Mouse (Mus musculus): Measurements from ENCODE around the gene Rasl11a. TPM values are rescaled to one million over a fixed set of nuclear protein-coding genes. Genes with fewer than 3 reads are reported as not detected.

The Rasl11a gene
- total RNA-seq, 2 experiments from 2014 or later: 9.2 to 12.2 TPM

DNA sequence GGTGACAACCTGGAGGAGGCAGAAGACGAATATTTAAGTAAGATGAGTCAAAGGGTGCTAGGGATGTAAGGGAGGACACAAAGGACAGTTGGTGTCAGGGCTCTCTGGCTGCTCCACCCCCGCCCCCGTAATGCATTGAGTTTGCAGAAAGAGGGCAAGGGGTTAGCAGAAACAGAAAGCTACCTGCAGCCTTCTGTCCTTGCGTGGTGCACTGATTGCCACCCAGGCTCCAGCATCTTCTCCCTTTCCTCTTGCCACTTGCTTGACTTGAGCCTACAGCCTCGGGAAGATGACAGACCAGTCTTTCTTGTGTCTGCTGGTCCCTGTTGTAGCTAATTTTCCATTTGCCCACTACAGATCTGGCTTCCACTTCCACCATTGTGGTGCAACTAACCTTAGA lies 5.1 kb upstream of the Rasl11a start:
- intact Hi-C loops (cut with DNase I): loop anchor here (5.0 kb wide), 1 partner anchor 132 kb away; no protein-coding TSS in a partner anchor
- DNase-seq (ENCODE audit: extremely low spot score in 1 of 2, low spot score in 2 of 2): no peak

DNA sequence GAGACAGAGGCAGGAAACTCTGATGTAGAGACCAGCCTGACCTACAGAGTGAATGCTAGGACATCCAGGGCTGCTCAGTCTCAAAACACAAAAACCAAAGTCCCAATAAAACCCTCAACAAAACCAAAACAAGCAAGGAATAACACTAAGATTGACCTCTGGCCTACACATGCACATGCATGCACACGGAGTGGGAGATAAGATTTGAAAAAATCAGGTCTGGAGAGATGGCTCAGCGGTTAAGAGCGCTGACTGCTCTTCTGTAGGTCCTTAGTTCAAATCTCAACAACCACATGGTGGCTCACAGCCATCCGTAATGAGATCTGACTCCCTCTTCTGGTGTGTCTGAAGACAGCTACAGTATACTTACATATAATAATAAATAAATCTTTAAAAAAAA lies 4.4 kb upstream of the Rasl11a start:
- no peak for DNase-seq (ENCODE audit: extremely low spot score in 1 of 2, low spot score in 2 of 2)
- intact Hi-C loops (cut with DNase I): loop anchor here (5.0 kb wide), 1 partner anchor 133 kb away; no protein-coding TSS in a partner anchor

DNA sequence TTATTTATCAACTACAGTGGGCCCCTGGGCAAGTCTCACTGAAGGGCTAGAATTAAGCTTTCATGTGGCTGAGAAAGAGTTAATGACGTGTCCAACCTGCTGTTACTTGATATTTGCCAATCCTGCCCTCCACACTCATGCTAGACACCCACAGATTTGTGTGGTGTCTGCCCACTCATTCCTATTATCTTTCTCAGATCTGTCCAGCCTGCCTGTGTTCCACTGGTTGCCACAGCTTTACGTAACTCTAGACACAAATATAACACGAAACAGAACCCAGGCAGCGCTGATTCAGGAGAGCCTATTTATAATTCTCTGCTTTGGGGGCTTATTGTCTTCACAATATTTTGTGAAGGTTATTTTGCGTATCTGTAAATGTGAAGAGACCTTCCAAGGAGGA lies 3.6 kb upstream of the Rasl11a start:
- intact Hi-C loops (cut with DNase I): loop anchor here (5.0 kb wide), 1 partner anchor 134 kb away; no protein-coding TSS in a partner anchor
- DNase-seq (ENCODE audit: extremely low spot score in 1 of 2, low spot score in 2 of 2): no peak

GRCm38 (mm10) chr5:146841996-146842395 lies 2.9 kb upstream of the Rasl11a start:
- intact Hi-C loops (cut with DNase I): loop anchor here (5.0 kb wide), 1 partner anchor 135 kb away; no protein-coding TSS in a partner anchor

DNA sequence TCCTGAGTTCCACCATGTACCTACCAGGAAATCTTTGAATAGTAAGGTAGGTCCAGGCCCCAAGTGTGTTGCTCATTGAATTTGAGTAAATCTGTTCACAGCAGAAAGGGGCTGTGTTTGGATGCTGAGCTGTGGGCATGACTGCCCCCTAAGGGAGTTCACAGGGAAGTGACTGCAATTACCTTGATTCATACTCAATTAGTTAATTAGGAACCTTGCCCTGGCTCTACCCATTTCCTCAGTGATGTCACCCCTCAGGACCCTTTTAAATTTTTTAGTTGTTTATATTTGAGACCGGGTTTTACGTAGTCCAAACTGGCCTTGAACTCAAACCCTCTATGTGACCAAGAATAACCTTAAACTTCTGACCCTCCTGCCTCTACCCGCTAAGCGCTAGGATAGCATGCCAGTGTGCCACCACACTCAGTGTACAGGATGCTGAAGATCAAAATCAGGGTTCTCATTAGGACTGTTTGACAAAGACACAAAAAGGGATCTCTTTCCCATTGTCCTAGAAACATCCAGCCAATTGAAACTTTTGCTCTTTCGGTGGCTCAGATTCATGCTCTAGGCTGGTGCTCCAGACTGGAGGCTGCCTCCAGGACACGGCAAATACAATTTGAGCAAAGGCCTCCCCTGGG lies 450 bp upstream of the Rasl11a start:
- intact Hi-C loops (cut with DNase I): loop anchor here (5.0 kb wide), 1 partner anchor 137 kb away; no protein-coding TSS in a partner anchor
- DNase-seq (ENCODE audit: extremely low spot score in 1 of 2, low spot score in 2 of 2): no peak

More at GRCm38 (mm10) chr5:146841996-146842395, 2.9 kb upstream of the Rasl11a start:
- no peak for DNase-seq (ENCODE audit: extremely low spot score in 1 of 2, low spot score in 2 of 2)

GRCm38 (mm10) chr5:146846489-146846888 lies 1.6 kb downstream of the Rasl11a start:
- intact Hi-C loops (cut with DNase I): no loop called here
- no peak for DNase-seq (ENCODE audit: extremely low spot score in 1 of 2, low spot score in 2 of 2)

DNA sequence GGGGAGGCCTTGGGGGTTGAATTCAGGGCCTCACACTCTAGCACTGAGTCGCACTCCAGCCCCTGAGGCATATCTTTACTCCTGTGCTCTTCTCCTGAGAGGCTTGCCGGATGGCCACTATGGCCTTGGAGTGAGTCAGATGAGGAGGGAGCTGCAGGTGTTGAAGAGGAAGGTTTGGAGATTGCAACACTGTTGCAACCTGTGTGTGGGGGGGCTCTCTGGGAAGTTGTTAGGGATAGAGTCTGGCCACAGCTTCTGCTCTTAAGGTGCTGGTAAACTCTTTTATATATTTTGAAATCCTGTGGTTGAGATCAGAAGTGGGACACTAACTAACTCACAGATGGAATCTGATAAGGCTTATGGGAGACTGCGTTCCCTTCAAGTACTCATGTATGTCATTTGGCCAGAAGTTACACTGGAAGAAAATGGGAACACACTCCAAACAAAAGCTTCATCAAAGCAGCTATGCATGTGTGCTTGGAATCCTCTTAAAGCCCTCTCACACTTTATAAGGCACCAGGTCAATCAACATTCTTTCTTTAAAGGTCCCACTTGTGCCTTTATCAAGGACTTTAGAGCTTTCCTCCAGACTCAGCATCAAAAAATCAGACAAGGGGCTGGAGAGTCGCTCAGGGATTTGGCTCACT lies 4.2 kb downstream of the Rasl11a start:
- DNase-seq (ENCODE audit: extremely low spot score in 1 of 2, low spot score in 2 of 2): no peak
- intact Hi-C loops (cut with DNase I): no loop called here

DNA sequence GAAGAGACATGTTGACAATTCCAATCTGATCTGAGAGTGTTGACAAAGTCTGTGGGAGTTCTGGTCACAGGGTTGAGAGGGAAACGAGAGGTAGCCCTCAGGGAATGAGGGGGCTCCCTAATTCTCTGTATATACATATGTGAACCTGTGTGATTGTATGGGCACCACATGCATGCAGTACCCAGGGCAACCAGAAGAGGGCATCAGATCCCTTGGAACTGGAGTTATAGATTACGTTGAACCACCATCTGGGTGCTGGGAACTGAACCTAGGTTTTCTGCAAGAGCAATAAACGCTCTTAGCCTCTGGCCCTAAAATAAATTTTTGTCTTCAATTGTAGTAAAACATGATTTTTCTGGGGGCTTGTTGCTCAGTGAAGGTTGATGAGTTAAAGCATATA lies 11.2 kb downstream of the Rasl11a start:
- intact Hi-C loops (cut with DNase I): loop anchor here (5.0 kb wide), 1 partner anchor 36 kb away; no protein-coding TSS in a partner anchor
- no peak for DNase-seq (ENCODE audit: extremely low spot score in 1 of 2, low spot score in 2 of 2)

DNA sequence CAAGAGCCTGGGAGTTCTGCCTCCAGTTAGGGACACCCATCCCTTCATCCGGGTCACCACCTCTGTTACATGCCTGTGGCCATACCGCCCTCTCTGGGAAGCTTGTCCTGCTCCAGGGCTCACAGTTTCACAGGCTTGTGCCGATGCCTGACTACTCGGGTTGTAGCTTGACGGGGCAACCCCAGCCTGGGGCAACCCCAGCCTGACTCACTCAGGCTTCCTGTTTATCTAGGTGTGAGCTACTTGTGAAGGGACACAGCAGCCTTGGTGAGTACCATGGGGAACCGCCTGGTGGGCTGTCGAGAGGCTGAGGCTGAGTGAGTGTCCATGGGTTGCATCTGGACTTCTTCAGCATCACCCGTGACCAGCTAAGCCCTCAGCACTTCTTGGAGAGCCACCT lies 12.7 kb downstream of the Rasl11a start:
- DNase-seq (ENCODE audit: extremely low spot score in 1 of 2, low spot score in 2 of 2): no peak
- intact Hi-C loops (cut with DNase I): loop anchor here (5.0 kb wide), 1 partner anchor 35 kb away; no protein-coding TSS in a partner anchor

DNA sequence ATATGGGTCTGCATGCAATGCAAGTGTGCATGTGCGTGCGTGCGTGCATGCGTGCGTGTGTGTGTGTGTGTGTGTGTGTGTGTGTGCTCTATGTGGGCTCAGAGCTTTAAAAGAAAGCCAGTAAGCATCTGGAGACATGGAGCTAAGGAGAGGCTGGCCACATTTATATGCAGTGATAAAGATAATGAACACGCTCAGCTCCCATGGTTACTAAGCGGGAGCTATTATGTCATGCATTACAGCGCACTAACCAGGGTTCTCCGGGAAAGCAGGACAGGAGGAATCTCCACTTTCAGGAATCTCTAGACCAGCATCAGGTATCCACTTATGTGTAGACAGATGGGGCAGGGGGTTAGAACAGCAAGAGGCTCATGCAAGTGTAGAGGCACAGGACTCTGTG lies 13.9 kb downstream of the Rasl11a start:
- intact Hi-C loops (cut with DNase I): loop anchor here (5.0 kb wide), 1 partner anchor 34 kb away; no protein-coding TSS in a partner anchor
- no peak for DNase-seq (ENCODE audit: extremely low spot score in 1 of 2, low spot score in 2 of 2)

DNA sequence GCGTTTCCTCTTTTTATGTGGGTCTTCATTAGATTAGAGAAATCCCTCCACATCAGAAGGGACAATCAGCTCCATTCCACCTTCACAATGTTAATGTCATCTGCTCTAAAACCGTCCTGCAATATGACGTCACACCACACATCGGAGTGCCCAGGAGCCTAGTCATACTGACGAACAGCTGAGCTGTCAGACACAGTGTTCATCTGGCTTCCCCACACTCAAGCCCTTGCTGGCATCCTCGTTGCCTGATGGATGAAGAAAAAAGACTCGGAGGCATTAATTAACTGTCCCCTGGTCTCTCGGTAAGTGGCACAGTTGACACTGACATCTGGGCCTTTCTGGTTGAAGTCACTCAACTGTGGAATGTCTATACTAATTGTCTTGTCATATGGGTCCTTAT lies 14.4 kb downstream of the Rasl11a start:
- intact Hi-C loops (cut with DNase I): loop anchor here (5.0 kb wide), 1 partner anchor 33 kb away; no protein-coding TSS in a partner anchor
- DNase-seq (ENCODE audit: extremely low spot score in 1 of 2, low spot score in 2 of 2): no peak

- DNase-seq (ENCODE audit: extremely low spot score in 1 of 2, low spot score in 2 of 2): no peak
- intact Hi-C loops (cut with DNase I): no loop called here
These were observed 15.5 kb downstream of the Rasl11a start for GRCm38 (mm10) chr5:146860222-146860998.

DNA sequence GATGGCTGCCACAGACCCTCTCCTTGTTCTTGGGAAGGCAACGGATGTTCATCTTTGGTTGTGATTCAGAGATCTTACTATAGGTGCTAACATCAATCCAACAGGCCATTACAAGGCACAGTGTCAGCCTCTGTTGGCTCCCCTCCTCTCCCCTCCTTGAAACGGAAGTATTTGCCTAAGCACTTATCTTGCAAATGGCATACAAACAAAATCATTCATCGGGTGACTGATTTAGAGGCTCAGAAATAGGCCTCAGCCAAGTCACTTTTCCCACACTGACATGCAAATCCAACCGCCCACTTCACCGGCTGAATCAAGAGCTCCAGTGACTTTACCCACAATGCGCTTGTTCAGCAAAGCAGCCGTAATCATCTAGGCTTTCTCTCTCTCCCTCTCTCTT lies 16.7 kb downstream of the Rasl11a start:
- DNase-seq (ENCODE audit: extremely low spot score in 1 of 2, low spot score in 2 of 2): peak in 1 of 2 experiments; percentile 65
- intact Hi-C loops (cut with DNase I): no loop called here

DNA sequence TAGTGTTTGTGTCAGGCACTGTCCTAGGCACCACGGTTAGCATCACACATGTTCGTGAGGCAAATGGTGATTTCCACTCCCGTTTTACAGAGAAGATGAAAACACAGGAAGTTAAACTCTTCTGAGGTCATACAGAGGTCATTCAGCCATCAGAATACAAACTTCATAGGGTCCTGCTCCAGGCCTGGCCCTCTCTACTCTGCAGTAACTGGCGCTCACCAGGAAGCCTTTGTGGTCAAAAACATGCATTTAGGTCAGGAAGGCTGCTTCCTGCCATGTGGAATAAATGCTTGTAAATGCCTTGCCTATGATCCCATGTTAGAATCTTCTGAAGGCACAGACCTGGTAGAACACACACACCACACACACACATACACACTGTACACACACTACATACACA lies 20.6 kb downstream of the Rasl11a start:
- intact Hi-C loops (cut with DNase I): no loop called here
- no peak for DNase-seq (ENCODE audit: extremely low spot score in 1 of 2, low spot score in 2 of 2)

- DNase-seq (ENCODE audit: extremely low spot score in 1 of 2, low spot score in 2 of 2): no peak
- intact Hi-C loops (cut with DNase I): no loop called here
These were observed 21.4 kb downstream of the Rasl11a start for GRCm38 (mm10) chr5:146866277-146866676.

DNA sequence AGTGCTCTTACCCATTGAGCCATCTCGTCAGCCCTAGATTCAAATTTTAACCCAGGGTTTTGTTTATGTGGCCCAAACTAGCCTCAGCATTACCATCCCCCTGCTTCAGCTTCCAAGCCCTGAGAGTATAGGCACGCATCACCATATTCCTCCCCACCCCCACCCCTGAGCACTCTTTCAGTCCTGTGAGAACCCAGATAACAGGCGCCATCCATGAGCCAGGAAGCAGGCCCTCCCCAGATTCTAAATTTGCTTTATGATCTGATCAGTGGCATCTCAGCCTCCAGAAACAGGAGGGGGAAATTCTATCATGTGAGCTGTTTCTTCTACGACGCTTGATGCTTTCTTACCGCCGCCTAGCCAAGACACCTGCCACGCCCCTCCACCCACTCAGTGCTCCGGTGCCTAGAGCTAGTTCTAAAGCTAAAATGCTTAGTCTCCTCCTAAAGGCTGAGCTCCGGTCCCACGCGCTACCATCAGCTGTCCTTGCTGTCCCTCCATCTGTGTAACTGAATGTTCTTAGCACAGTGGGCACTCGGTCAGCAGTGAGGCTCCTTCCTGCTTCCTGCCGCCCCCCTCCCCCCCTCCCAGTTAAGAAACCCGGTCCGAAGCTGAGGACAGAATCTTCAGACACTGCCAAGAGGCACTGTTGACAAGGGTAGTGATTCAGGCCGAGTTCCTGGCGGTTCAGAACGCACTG lies 22.5 kb downstream of the Rasl11a start:
- peak; percentile 81 to 87 for DNase-seq (ENCODE audit: extremely low spot score in 1 of 2, low spot score in 2 of 2)
- intact Hi-C loops (cut with DNase I): no loop called here

- DNase-seq (ENCODE audit: extremely low spot score in 1 of 2, low spot score in 2 of 2): no peak
- intact Hi-C loops (cut with DNase I): no loop called here
These were observed 23.1 kb downstream of the Rasl11a start for GRCm38 (mm10) chr5:146867946-146868314.

DNA sequence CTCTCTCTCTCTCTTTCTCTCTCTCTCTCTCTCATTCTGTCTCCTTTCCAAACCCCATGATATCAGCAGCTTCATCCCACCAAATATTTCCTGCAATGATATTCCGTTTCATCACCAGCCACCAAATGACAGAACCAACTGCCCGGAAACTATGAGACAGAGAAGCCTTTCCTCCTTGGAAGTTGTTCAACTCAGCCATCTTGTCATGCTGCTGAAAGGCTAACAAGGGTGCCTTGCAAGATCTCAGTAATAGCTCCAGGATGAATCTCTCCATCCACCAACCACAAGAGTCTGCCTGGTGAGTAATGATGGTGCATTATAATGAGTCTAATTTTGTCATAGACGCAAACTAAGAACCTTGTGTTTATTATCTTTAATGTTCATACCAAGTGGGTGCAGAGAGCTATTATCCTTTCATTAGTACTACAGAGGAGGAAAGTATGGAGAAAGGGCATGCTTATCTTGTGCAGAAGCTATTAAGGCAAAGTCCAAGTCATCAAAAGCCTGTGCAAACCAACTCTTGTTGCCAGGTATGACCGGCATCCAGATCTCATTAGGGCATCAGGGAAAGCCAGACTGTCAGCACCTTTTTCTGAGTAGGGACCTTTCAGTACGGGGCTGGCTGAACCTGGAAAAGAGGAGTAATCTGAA lies 28.2 kb downstream of the Rasl11a start:
- intact Hi-C loops (cut with DNase I): no loop called here
- DNase-seq (ENCODE audit: extremely low spot score in 1 of 2, low spot score in 2 of 2): no peak

Data from left cerebral cortex, postnatal 10 days (tissue).